Mouse (Mus musculus) Patski (cell line): ENCODE measurements around the gene Med12l. TPM values are rescaled to one million over a fixed set of nuclear protein-coding genes. Genes with fewer than 3 reads are reported as not detected.

Experiments
- ATAC-seq: fragments of 100-300 bp; one replicate; pipeline ENCODE4 v1.8.0; 2021
- CTCF ChIA-PET: fragments of 350-600 bp; sonication (Branson Sonifier 250); formaldehyde crosslinking; loops from one replicate; lab custom pipeline; 2022; ENCODE audit warnings: inconsistent platforms; lab: Charles Lee
- POLR2A ChIA-PET: fragments of 350-600 bp; sonication (Branson Sonifier 250); formaldehyde crosslinking; loops from one replicate; lab custom pipeline; 2022; ENCODE audit warnings: antibody characterized with exemption, inconsistent platforms; lab: Charles Lee
- DNase-seq: peaks from one replicate; pipeline ENCODE4 v3.0.0-alpha.2; 2011; ENCODE audit warnings: low read depth, low spot score
- H3K27me3 ChIP-seq: fragments of 371-371 bp; one replicate; pipeline ENCODE4 v1.5.1; 2021
- CTCF ChIP-seq: fragments of 100-300 bp; IDR thresholded peaks from one replicate; pipeline ENCODE4 v1.5.1; 2021
- in situ Hi-C: fragments of 300-500 bp; cut with MboI; formaldehyde crosslinking; loops from 3 replicates; pipeline ENCODE4 v1.11.1; 2018; ENCODE audit warnings: low pct_unique_long_range_greater_than_20kb, mixed read lengths
- polyA plus RNA-seq: library from polyadenylated mRNA; unstranded; gene quantifications from one replicate; pipeline ENCODE4 v1.2.3, GENCODE M21; 2021

Med12l gene
- polyA plus RNA-seq, 1 experiment from 2014 or later: 7.6 TPM

DNA sequence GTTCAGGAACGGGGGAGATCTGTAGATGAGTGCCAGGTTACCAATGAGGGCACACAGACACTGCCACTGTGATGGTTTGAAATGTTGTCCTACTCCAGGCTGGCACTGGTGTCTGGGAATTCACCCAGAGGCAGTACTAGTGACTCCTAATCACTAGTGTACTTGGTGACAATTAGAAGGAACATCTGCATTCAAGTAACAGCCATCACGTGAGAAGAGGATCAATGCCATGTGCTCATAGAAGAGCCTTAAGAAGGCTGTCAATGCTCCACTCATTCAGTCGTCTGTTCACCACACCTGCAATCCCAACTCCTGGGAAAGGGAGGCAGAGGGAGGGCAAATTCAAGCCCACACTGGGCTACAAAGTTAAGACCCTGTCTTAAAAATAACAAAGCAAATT lies 15.1 kb upstream of the Med12l start:
- no peak for TF ChIP-seq CTCF
- CTCF ChIA-PET: no interaction called here
- no peaks in the 10 kb centered on the region for H3K27me3 ChIP-seq
- DNase-seq (no peak), ATAC-seq (no peak)
- POLR2A ChIA-PET: no interaction called here
- in situ Hi-C loops: no loop called here

DNA sequence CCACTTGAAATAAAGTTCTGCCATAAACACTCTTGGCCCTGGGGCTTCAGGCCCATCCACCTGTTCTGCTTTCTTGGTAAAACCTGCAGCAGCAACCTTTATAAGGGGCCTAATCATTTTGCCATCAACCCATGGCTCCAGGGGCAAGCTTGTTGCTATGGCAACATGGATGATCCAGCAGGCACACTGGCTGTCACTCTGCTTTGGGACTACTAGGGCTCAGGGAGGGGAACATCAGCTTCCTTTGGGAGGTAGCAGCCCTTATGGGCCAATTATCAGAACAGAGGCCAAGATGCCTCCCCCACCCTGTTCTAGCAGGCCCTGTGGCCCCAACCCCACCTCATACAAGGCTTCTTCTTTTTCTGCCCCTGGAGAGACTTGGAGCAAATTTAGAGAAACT lies 13.5 kb upstream of the Med12l start:
- DNase-seq (no peak), ATAC-seq (no peak)
- in situ Hi-C loops: no loop called here
- no peak for TF ChIP-seq CTCF
- no peaks in the 10 kb centered on the region for H3K27me3 ChIP-seq
- ChIA-PET CTCF (interaction anchor here (0.9 to 2.0 kb wide), 3 partner anchors 9 to 67 kb away, joined by 3 to 8 read pairs (median 4); no protein-coding TSS in a partner anchor), POLR2A (no interaction called here)

DNA sequence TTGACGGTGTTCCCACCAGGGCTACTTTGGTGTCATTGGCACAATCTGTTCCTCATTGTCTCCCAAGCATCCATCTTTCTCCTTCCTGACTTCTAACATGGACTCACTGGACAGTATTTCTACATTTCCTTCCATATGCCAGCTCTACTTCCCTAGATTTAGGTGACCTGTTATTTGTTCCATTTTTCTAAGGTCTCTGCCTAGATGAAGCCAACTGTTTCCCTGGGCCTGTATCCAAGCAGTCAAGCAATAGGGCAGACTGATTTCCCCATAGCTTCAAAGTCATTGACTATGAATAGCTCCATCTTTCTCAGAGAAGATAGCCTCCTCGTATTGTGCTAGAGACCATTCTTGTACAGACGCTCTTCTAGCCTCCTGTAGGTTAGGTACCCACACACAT lies 12.0 kb upstream of the Med12l start:
- H3K27me3 ChIP-seq: no peaks in the 10 kb centered on the region
- ChIA-PET POLR2A (no interaction called here), CTCF (interaction anchor here (1.0 kb wide), 1 partner anchor 10 kb away, joined by 5 read pairs; no protein-coding TSS in a partner anchor)
- no peak for ATAC-seq
- in situ Hi-C loops: no loop called here
- DNase-seq: no peak
- no peak for TF ChIP-seq CTCF

DNA sequence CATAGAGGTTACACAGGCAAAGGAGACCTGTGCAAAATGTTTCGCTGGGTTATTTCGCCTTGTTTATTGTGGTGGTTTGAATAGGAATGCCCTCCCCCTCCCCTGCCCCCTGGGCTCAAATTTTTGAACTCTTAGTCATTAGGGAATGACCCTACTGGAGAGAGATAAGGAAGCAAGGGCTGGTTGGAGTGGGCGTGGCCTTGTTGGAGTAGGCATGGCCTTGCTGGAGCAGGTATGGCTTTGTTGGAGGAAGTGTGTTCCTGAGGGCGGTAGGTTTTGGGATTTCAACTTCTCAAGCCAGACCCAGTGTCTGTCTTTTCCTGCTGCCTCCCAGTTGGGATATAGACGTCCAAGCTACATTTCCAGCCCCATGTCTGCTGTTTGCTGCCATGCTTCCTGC lies 1.9 kb upstream of the Med12l start:
- no peak for DNase-seq
- no peak for ATAC-seq
- CTCF ChIA-PET: no interaction called here
- H3K27me3 ChIP-seq: no peaks in the 10 kb centered on the region
- in situ Hi-C loops: no loop called here
- POLR2A ChIA-PET: no interaction called here
- no peak for TF ChIP-seq CTCF

DNA sequence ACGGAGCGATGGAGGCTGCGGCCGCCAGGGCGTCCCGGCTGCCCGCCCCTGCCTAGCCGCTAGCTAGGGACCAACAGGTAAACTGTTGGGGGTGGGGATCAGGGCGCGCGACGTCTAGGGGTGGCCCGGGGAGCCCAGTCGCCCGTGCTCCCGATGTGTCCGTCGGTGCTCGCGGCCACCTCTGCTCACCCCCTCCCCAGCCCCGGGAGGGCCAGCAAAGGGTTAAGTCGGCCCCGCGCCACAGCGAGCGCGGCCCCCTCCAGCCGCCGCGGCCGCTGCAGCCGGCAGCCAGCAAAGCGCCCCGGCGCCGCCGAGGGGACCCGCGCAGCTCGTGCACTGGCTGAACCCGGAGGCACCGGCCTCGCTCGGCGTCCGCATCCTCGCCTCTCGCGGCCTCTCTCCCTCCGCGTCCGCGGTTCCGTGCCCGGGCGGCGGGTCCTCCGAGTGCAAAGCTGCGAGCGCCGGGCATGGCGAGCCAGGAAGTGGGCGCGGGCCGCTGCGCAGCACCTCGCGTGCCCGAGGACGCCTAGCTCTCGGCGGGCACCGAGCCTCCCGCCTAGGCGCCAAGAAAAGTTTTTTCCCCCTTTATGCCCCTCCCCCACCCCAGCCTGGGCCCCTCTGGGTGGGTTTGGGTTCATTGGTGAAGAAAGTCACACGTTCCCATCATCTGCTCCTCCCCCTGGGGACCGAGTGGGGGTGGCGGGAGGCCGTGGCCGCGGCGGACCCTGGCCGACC lies 538 bp downstream of the Med12l start:
- ATAC-seq (peak; percentile 46), DNase-seq (peak; percentile 31)
- no peak for TF ChIP-seq CTCF
- ChIA-PET CTCF (interaction anchor here (1.0 to 2.0 kb wide), 6 partner anchors 8 to 162 kb away, joined by 3 to 8 read pairs (median 4); no protein-coding TSS in a partner anchor), POLR2A (interaction anchor here (1.0 kb wide), 1 partner anchor 54 kb away, joined by 3 read pairs; no protein-coding TSS in a partner anchor)
- no peaks in the 10 kb centered on the region for H3K27me3 ChIP-seq
- in situ Hi-C loops: no loop called here

DNA sequence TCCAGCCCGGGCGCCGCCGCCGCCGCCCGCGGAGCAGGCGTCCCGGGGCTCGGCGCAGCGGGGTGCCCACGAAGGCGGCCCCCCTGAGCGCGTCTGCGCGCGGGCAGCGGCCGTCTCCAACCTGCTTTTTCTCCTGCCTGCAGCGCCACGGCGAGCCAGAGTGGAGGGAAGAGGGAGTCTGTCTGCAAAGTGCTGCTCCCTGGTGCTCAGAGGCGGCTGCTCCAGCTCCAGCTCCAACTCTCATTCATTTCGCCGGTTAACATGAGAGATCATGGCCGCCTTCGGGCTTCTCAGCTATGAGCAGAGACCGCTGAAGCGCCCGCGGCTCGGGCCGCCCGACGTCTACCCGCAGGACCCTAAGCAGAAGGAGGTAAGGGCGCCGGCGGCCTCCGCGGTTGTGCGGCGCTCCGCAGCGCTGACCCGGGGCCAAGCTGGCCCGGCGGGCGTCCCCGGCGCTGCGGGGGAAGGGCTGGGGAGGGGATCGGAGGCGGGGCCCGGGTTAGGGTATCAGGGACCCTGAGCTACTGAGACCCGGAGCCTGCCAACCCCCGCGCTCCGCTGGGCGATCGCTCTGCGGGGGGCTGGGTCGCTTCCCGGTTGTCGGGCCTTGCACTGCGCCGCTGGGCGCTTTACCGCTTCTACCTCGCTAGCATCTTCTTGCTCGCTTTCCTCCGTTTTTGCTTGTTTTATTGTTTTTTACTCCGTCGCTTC lies 1.3 kb downstream of the Med12l start:
- H3K27me3 ChIP-seq: no peaks in the 10 kb centered on the region
- peak; percentile 61 for DNase-seq
- POLR2A ChIA-PET: no interaction called here
- in situ Hi-C loops: no loop called here
- ATAC-seq: peak; percentile 93
- CTCF ChIA-PET: interaction anchor here (1.0 to 1.1 kb wide), 2 partner anchors 9 to 53 kb away, joined by 3 to 4 read pairs; no protein-coding TSS in a partner anchor
- no peak for TF ChIP-seq CTCF

DNA sequence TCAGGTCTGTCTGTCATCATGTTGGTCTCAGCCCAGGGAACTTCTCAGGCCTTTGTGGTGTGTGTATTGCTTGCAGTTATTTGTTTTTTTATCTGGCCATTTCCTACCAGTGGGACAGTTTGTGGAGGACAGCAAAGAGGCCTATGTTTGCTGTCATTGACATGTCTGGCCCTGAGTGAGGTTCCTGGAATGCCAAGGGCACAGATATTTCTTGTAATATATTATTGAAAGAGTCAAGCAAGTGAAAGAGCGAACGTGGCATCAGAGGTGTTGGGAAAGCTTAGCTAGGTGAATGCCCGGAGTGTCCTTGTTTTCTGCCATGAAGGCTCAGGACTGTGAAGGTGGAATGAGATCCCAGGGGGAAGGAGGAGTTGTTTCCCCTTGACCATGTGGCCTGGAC lies 4.7 kb downstream of the Med12l start:
- ChIA-PET CTCF (interaction anchor here (3.2 kb wide), 1 partner anchor 27 kb away, joined by 9 read pairs; no protein-coding TSS in a partner anchor), POLR2A (no interaction called here)
- no peak for DNase-seq
- ATAC-seq: no peak
- in situ Hi-C loops: no loop called here
- no peak for TF ChIP-seq CTCF
- H3K27me3 ChIP-seq: no peaks in the 10 kb centered on the region

DNA sequence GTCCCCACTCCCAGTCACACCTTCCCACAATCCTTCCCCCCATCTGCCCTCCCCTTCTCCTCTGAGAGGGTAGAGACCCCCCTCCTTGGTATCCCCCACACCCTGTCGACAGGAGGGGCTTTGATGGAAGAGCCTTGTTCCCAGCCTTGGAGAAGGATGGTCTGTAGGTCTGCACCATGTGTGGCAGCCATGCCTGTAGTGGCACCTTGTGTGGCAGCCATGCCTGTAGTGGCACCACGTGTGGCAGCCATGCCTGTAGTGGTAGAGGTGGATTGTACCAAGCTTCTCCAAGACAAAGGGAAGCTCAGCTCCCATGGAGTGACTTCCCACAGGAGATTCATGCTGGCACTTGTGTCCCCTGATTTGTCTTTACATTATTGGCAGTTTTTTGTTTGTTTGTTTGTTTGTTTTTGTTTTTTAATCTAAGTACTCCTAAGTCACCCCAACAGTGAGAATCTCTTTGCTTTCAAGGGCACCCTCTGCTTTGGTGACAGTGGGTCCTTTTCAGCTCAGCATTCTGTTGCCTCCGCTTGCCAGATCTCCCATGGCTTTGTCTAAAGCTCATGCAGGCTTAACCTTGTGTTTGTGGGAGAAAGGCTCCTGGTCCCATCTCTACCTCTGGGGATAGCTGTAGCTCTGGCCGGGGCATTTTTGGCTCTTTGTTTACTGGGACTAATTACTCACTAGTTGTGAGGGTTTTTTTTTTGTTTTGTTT lies 10.2 kb downstream of the Med12l start:
- no peak for ATAC-seq
- DNase-seq: no peak
- H3K27me3 ChIP-seq: no peaks in the 10 kb centered on the region
- ChIA-PET CTCF (interaction anchor here (1.1 kb wide), 2 partner anchors 9 to 39 kb away, joined by 3 read pairs; no protein-coding TSS in a partner anchor), POLR2A (no interaction called here)
- no peak for TF ChIP-seq CTCF
- in situ Hi-C loops: no loop called here

DNA sequence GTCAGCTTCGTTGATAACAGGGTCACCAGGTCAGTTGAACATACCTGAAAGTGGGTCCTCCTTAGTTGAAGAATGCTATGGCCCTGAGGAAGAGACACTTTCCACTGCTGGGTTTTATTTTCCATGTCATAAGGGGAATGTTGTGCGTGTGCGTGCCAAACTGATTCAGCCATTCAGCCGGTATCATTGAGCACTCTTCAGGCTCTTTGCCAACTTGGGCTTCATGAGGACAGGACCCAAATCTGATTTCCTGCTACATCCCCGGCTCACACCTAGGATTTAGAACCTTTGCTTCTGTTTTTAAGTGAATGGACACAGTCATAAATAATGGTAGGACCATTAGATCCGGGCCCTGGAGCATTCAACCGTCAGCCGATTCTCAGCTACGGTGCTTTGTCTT lies 10.9 kb downstream of the Med12l start:
- H3K27me3 ChIP-seq: no peaks in the 10 kb centered on the region
- DNase-seq (no peak), ATAC-seq (no peak)
- ChIA-PET POLR2A (no interaction called here), CTCF (interaction anchor here (0.8 to 1.1 kb wide), 3 partner anchors 9 to 12 kb away, joined by 3 to 4 read pairs (median 3); no protein-coding TSS in a partner anchor)
- in situ Hi-C loops: no loop called here
- no peak for TF ChIP-seq CTCF

DNA sequence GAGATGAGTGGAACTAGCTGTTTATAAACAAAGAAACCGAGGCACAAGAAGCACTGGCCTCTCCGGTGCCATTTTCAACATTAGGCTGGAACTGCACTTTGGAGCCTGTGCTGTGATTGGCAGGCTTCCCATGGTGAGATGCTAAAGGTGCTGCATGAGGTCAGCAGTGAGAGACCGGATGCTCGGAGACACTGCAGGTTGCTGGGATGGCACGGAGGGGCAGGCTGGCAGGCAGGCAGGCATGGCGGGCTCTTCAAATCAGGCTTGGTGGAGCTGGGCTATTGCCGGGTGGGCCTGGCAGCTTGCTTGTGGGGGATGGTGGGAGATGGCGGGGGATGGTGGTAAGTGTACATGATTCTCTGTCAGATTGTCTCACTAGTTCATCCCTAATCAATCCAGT lies 15.6 kb downstream of the Med12l start:
- no peak for TF ChIP-seq CTCF
- H3K27me3 ChIP-seq: no peaks in the 10 kb centered on the region
- ATAC-seq (no peak), DNase-seq (no peak)
- in situ Hi-C loops: no loop called here
- ChIA-PET CTCF (interaction anchor here (0.7 to 2.0 kb wide), 4 partner anchors 8 to 19 kb away, joined by 3 to 5 read pairs (median 4); no protein-coding TSS in a partner anchor), POLR2A (no interaction called here)
